Mouse (Mus musculus) neural tube, embryonic 15.5 days (tissue): Measurements from ENCODE around the gene Vav2. TPM values are rescaled to one million over a fixed set of nuclear protein-coding genes. Genes with fewer than 3 reads are reported as not detected.

Experiments
- ATAC-seq: fragments of 200-750 bp; cut with Nextera tagmentation; 2 replicates; pipeline ENCODE4 v1.8.0; 2017; ENCODE audit warnings: mild to moderate bottlenecking, moderate TSS enrichment, moderate library complexity; ENCODE audit not compliant: low FRiP score
- H3K27ac ChIP-seq: fragments of 300-500 bp; sonication (generic); replicated peaks from 2 replicates; pipeline ENCODE4 v1.5.1; 2015; ENCODE audit warnings: mild to moderate bottlenecking, inconsistent platforms
- H3K27me3 ChIP-seq: fragments of 300-500 bp; sonication (generic); replicated peaks from 2 replicates; pipeline ENCODE4 v1.6.1; 2015; ENCODE audit warnings: inconsistent platforms
- H3K36me3 ChIP-seq: fragments of 300-500 bp; sonication (generic); 2 replicates; pipeline ENCODE4 v1.6.1; 2015; ENCODE audit warnings: inconsistent platforms
- H3K4me1 ChIP-seq: fragments of 300-500 bp; sonication (generic); 2 replicates; pipeline ENCODE4 v1.6.1; 2015; ENCODE audit warnings: inconsistent platforms
- H3K4me2 ChIP-seq: fragments of 300-500 bp; sonication (generic); 2 replicates; pipeline ENCODE4 v1.6.1; 2015; ENCODE audit warnings: inconsistent platforms, mild to moderate bottlenecking, moderate library complexity
- H3K4me3 ChIP-seq: fragments of 300-500 bp; sonication (generic); replicated peaks from 2 replicates; pipeline ENCODE4 v1.5.1; 2015; ENCODE audit warnings: mild to moderate bottlenecking, inconsistent platforms
- H3K9ac ChIP-seq: fragments of 300-500 bp; sonication (generic); replicated peaks from 2 replicates; pipeline ENCODE4 v1.6.1; 2015; ENCODE audit warnings: mild to moderate bottlenecking, inconsistent platforms
- H3K9me3 ChIP-seq: fragments of 300-500 bp; sonication (generic); replicated peaks from 2 replicates; pipeline ENCODE4 v1.6.1; 2016; ENCODE audit warnings: inconsistent platforms
- WGBS: fragments of 180-500 bp; shearing (Covaris S2); methylation state at CpG from one replicate; pipeline ENCODE4 v1.1.7; 2015; ENCODE audit warnings: mixed read lengths; 5-methylcytosine and 5-hydroxymethylcytosine counted together
- polyA plus RNA-seq: library from polyadenylated mRNA; unstranded; fragments of >200 nt; fragmentation: Nextera tagmentation; extraction: Ambion mirVana; gene quantifications from 2 replicates; pipeline ENCODE4 v1.2.1, GENCODE M21; 2015

Gene Vav2
- polyA plus RNA-seq, 1 experiment from 2014 or later: 15.5 TPM

GRCm38 (mm10) chr2:27438281-27438680 lies 11.4 kb upstream of the Vav2 start:
- peaks cover 10% of the 10 kb centered on the region for H3K4me1 ChIP-seq
- no peak overlapping the region for H3K27ac ChIP-seq
- no peaks in the 10 kb centered on the region for H3K9me3 ChIP-seq
- H3K4me3 ChIP-seq: no peak overlapping the region
- no peak overlapping the region for H3K4me2 ChIP-seq
- ATAC-seq: no peak
- no peaks in the 10 kb centered on the region for H3K36me3 ChIP-seq
- 21% methylated on average over 11 of the region's 11 CpGs for WGBS
- no peak overlapping the region for H3K9ac ChIP-seq
- no peaks in the 10 kb centered on the region for H3K27me3 ChIP-seq

- Histone ChIP-seq H3K9me3 (no peaks in the 10 kb centered on the region), H3K4me1 (peaks cover 6% of the 10 kb centered on the region), H3K4me2 (no peak overlapping the region), H3K4me3 (no peak overlapping the region), H3K36me3 (no peaks in the 10 kb centered on the region), H3K27ac (no peak overlapping the region), H3K9ac (no peak overlapping the region), H3K27me3 (no peaks in the 10 kb centered on the region)
- no peak for ATAC-seq
- WGBS: 58% methylated on average over 1 of the region's 1 CpGs
These were observed 11.0 kb upstream of the Vav2 start for GRCm38 (mm10) chr2:27437876-27438275.

- Histone ChIP-seq H3K9me3 (no peaks in the 10 kb centered on the region), H3K9ac (no peak overlapping the region), H3K4me1 (peaks cover 4% of the 10 kb centered on the region), H3K27me3 (no peaks in the 10 kb centered on the region), H3K4me3 (no peak overlapping the region), H3K36me3 (no peaks in the 10 kb centered on the region), H3K4me2 (no peak overlapping the region), H3K27ac (no peak overlapping the region)
- 92% methylated on average over 2 of the region's 2 CpGs for WGBS
- ATAC-seq: no peak
These were observed 5.8 kb upstream of the Vav2 start for GRCm38 (mm10) chr2:27432599-27432998.

GRCm38 (mm10) chr2:27430621-27431020 lies 3.8 kb upstream of the Vav2 start:
- H3K4me2 ChIP-seq: no peak overlapping the region
- 94% methylated on average over 7 of the region's 7 CpGs for WGBS
- H3K9ac ChIP-seq: no peak overlapping the region
- H3K36me3 ChIP-seq: no peaks in the 10 kb centered on the region
- H3K4me1 ChIP-seq: peaks cover 11% of the 10 kb centered on the region
- H3K27me3 ChIP-seq: no peaks in the 10 kb centered on the region
- no peak for ATAC-seq
- H3K27ac ChIP-seq: no peak overlapping the region
- no peaks in the 10 kb centered on the region for H3K9me3 ChIP-seq
- no peak overlapping the region for H3K4me3 ChIP-seq

DNA sequence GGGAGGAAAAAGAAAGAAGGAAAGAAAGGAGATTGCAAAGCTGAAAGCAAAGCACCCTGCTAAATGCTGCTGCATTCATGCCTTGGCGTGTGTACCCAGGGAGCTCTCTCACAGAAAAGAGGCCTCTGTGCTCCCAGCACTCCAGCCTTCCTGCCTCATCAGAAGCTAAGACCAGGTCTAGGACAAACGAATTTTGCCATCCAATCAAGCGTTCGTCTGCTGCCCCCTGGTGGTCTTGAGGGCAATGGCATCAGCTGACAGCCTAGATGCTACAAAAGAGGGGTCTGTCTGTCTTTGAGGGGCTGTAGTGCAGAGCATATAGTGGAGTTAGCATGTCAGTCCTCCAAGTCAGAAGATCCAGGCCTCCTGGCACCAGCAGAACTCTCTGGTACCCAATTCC lies 1.2 kb upstream of the Vav2 start:
- Histone ChIP-seq H3K9me3 (no peaks in the 10 kb centered on the region), H3K4me3 (no peak overlapping the region), H3K36me3 (no peaks in the 10 kb centered on the region), H3K27me3 (no peaks in the 10 kb centered on the region), H3K9ac (no peak overlapping the region), H3K4me2 (no peak overlapping the region), H3K4me1 (peaks cover 35% of the 10 kb centered on the region), H3K27ac (peak overlapping the region; percentile 58; the same call in 1 of the 2 replicates)
- WGBS: 0% methylated on average over 4 of the region's 4 CpGs
- ATAC-seq: peak; percentile 13; the same call in 1 of the 2 replicates

- Histone ChIP-seq H3K4me1 (peaks cover 52% of the 10 kb centered on the region), H3K9me3 (no peaks in the 10 kb centered on the region)
- peak; percentile 45 for ATAC-seq
These were observed 403 bp downstream of the Vav2 start for GRCm38 (mm10) chr2:27426406-27426854.

GRCm38 (mm10) chr2:27425751-27426405 lies 955 bp downstream of the Vav2 start:
- H3K4me2 ChIP-seq: peak overlapping the region; percentile 92
- peaks cover 57% of the 10 kb centered on the region for H3K4me1 ChIP-seq
- peak overlapping the region; percentile 81 for H3K27ac ChIP-seq
- no peaks in the 10 kb centered on the region for H3K27me3 ChIP-seq
- H3K36me3 ChIP-seq: no peaks in the 10 kb centered on the region
- H3K4me3 ChIP-seq: peak overlapping the region; percentile 92
- H3K9ac ChIP-seq: peak overlapping the region; percentile 57
- H3K9me3 ChIP-seq: no peaks in the 10 kb centered on the region
- ATAC-seq: peak; percentile 16; the same call in 1 of the 2 replicates
- WGBS: under 1% methylated on average over 56 of the region's 60 CpGs

More at GRCm38 (mm10) chr2:27426406-27426854, 403 bp downstream of the Vav2 start:
- H3K4me3 ChIP-seq: peak overlapping the region; percentile 92
- H3K27me3 ChIP-seq: no peaks in the 10 kb centered on the region
- peak overlapping the region; percentile 57 for H3K9ac ChIP-seq
- peak overlapping the region; percentile 81 for H3K27ac ChIP-seq
- H3K4me2 ChIP-seq: peak overlapping the region; percentile 92
- 0% methylated on average over 45 of the region's 64 CpGs for WGBS
- H3K36me3 ChIP-seq: no peaks in the 10 kb centered on the region

GRCm38 (mm10) chr2:27425161-27425611 lies 1.6 kb downstream of the Vav2 start:
- H3K36me3 ChIP-seq: no peaks in the 10 kb centered on the region
- ATAC-seq: no peak
- under 1% methylated on average over 20 of the region's 20 CpGs for WGBS
- peak overlapping the region; percentile 81 for H3K27ac ChIP-seq
- peak overlapping the region; percentile 92 for H3K4me2 ChIP-seq
- no peaks in the 10 kb centered on the region for H3K27me3 ChIP-seq
- H3K9ac ChIP-seq: peak overlapping the region; percentile 57
- H3K4me1 ChIP-seq: peaks cover 58% of the 10 kb centered on the region
- no peaks in the 10 kb centered on the region for H3K9me3 ChIP-seq
- H3K4me3 ChIP-seq: peak overlapping the region; percentile 92

GRCm38 (mm10) chr2:27423596-27423995 lies 3.2 kb downstream of the Vav2 start:
- no peak overlapping the region; the same call in 1 of the 2 replicates for H3K9ac ChIP-seq
- H3K9me3 ChIP-seq: no peaks in the 10 kb centered on the region
- H3K4me2 ChIP-seq: peak overlapping the region; percentile 92
- H3K27ac ChIP-seq: no peak overlapping the region
- ATAC-seq: no peak
- peaks cover 71% of the 10 kb centered on the region for H3K4me1 ChIP-seq
- no peaks in the 10 kb centered on the region for H3K27me3 ChIP-seq
- no peaks in the 10 kb centered on the region for H3K36me3 ChIP-seq
- 41% methylated on average over 7 of the region's 7 CpGs for WGBS
- H3K4me3 ChIP-seq: peak overlapping the region; percentile 92

GRCm38 (mm10) chr2:27421293-27422068 lies 5.4 kb downstream of the Vav2 start:
- WGBS: 45% methylated on average over 20 of the region's 20 CpGs
- Histone ChIP-seq H3K9ac (no peak overlapping the region), H3K27me3 (no peaks in the 10 kb centered on the region), H3K9me3 (no peaks in the 10 kb centered on the region), H3K4me2 (peak overlapping the region; percentile 24; the same call in 1 of the 2 replicates), H3K4me3 (no peak overlapping the region), H3K36me3 (no peaks in the 10 kb centered on the region), H3K27ac (peak overlapping the region; percentile 49), H3K4me1 (peaks cover 79% of the 10 kb centered on the region)
- ATAC-seq: no peak

DNA sequence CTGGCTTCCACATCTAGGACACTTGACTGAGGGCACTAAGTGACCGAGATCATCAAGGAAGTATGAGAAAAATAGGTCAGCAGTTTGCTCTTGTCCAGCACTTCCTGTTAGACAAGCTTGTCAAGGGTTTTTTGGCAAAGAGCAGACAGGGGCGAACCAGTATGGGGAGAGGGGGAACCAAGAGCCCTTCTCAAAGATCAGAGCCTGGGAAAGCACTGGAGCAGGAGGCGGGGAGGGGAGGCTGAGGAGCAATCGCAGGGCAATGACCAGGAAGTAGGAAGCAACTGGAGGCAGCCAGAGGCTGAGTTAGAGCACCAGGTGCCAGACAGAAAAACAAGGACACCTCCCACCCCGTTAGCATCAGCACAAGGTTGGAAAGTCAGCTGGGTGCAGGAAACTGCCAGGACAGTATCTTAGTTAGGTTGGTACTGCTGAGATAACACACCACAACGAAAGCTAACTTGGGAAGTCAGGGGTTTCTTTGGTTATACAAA lies 8.2 kb downstream of the Vav2 start:
- ATAC-seq: no peak
- H3K27ac ChIP-seq: 0 out of 2 replicates have a peak overlapping the region, but pooled peaks have one; percentile 37
- H3K36me3 ChIP-seq: no peaks in the 10 kb centered on the region
- H3K27me3 ChIP-seq: no peaks in the 10 kb centered on the region
- no peak overlapping the region for H3K4me2 ChIP-seq
- 44% methylated on average over 6 of the region's 6 CpGs for WGBS
- no peak overlapping the region for H3K4me3 ChIP-seq
- peak overlapping the region; percentile 26; the same call in 1 of the 2 replicates for H3K9ac ChIP-seq
- H3K4me1 ChIP-seq: peaks cover 90% of the 10 kb centered on the region
- no peaks in the 10 kb centered on the region for H3K9me3 ChIP-seq
